Mouse (Mus musculus) heart, postnatal 25 days (tissue): ENCODE results near the gene Adarb2. TPM values are rescaled to one million over a fixed set of nuclear protein-coding genes. Genes with fewer than 3 reads are reported as not detected.

Experiments used
- DNase-seq: peaks from one replicate; pipeline ENCODE4 v3.0.0; 2022; ENCODE audit warnings: low spot score
- intact Hi-C: fragments of 180-260 bp; cut with DNase I; formaldehyde crosslinking; loops from one replicate; pipeline ENCODE4 v1.15.1; 2025
- total RNA-seq, 2 experiments: library from RNA; stranded (reverse); gene quantifications; 2 replicates each; pipeline ENCODE4 v1.2.3; 2021

Adarb2 gene
- total RNA-seq, 2 experiments from 2014 or later: not detected

GRCm38 (mm10) chr13:8633385-8634337 is 431.0 kb downstream of the Adarb2 start:
- no peak for DNase-seq
- intact Hi-C loops: no loop called here

- intact Hi-C loops: no loop called here
- DNase-seq: no peak
These were observed 439.4 kb downstream of the Adarb2 start for GRCm38 (mm10) chr13:8642084-8642483.

- no peak for DNase-seq
- intact Hi-C loops: no loop called here
These were observed 441.3 kb downstream of the Adarb2 start for GRCm38 (mm10) chr13:8643920-8644319.

GRCm38 (mm10) chr13:8644805-8645679 is 442.4 kb downstream of the Adarb2 start:
- no peak for DNase-seq

GRCm38 (mm10) chr13:8649261-8649660 is 446.6 kb downstream of the Adarb2 start:
- intact Hi-C loops: no loop called here

More at GRCm38 (mm10) chr13:8644805-8645679, 442.4 kb downstream of the Adarb2 start:
- intact Hi-C loops: no loop called here

GRCm38 (mm10) chr13:8664615-8665240 is 462.1 kb downstream of the Adarb2 start:
- no peak for DNase-seq
- intact Hi-C loops: no loop called here

More at GRCm38 (mm10) chr13:8649261-8649660, 446.6 kb downstream of the Adarb2 start:
- DNase-seq: no peak

GRCm38 (mm10) chr13:8677174-8677573 is 474.5 kb downstream of the Adarb2 start:
- intact Hi-C loops: no loop called here

GRCm38 (mm10) chr13:8680470-8681129 is 477.9 kb downstream of the Adarb2 start:
- no peak for DNase-seq
- intact Hi-C loops: no loop called here

More at GRCm38 (mm10) chr13:8677174-8677573, 474.5 kb downstream of the Adarb2 start:
- no peak for DNase-seq

GRCm38 (mm10) chr13:8691448-8691847 is 488.8 kb downstream of the Adarb2 start:
- intact Hi-C loops: no loop called here

GRCm38 (mm10) chr13:8692787-8693186 is 490.1 kb downstream of the Adarb2 start:
- no peak for DNase-seq
- intact Hi-C loops: no loop called here

More at GRCm38 (mm10) chr13:8691448-8691847, 488.8 kb downstream of the Adarb2 start:
- no peak for DNase-seq

- intact Hi-C loops: no loop called here
- no peak for DNase-seq
These were observed 495.8 kb downstream of the Adarb2 start for GRCm38 (mm10) chr13:8698451-8698850.

GRCm38 (mm10) chr13:8699831-8700230 is 497.2 kb downstream of the Adarb2 start:
- no peak for DNase-seq
- intact Hi-C loops: no loop called here

- intact Hi-C loops: no loop called here
- DNase-seq: no peak
These were observed 498.3 kb downstream of the Adarb2 start for GRCm38 (mm10) chr13:8700981-8701380.

GRCm38 (mm10) chr13:8705296-8705695 is 502.6 kb downstream of the Adarb2 start:
- no peak for DNase-seq
- intact Hi-C loops: no loop called here

GRCm38 (mm10) chr13:8713377-8713776 is 510.7 kb downstream of the Adarb2 start:
- intact Hi-C loops: no loop called here
- DNase-seq: no peak

GRCm38 (mm10) chr13:8729972-8730645 is 527.4 kb downstream of the Adarb2 start:
- intact Hi-C loops: no loop called here
- DNase-seq: no peak

- intact Hi-C loops: no loop called here
- DNase-seq: no peak
These were observed 534.6 kb downstream of the Adarb2 start for GRCm38 (mm10) chr13:8737139-8737865.

- intact Hi-C loops: no loop called here
- DNase-seq: no peak
These were observed 540.1 kb downstream of the Adarb2 start for GRCm38 (mm10) chr13:8742792-8743191.
